ENCODE assay signal across 8 mouse cellular contexts in genomic region chr1:46853317-46854035, GRCm38 (mm10). TPM values are rescaled to one million over a fixed set of nuclear protein-coding genes. Genes with fewer than 3 reads are reported as not detected.
DNase-seq lines count a peak whose midpoint lies in the region; ATAC-seq and TF ChIP-seq lines count a peak whose summit lies in the region.

No protein-coding gene starts in this region.

- H3K4me2 ChIP-seq in embryonic facial prominence, embryonic 13.5 days, result peak overlapping the region; percentile 71
- H3K4me2 ChIP-seq in limb, embryonic 14.5 days (replicated peaks; ENCODE audit: low read depth, low read length, severe bottlenecking), result peak overlapping the region; percentile 68
- H3K4me2 ChIP-seq in midbrain, postnatal 0 days (ENCODE audit: low read depth, low read length, poor library complexity, severe bottlenecking), result peak overlapping the region; percentile 73

- peak; percentile 91 for TF ChIP-seq POLR2A in limb, embryonic 14.5 days (IDR thresholded peaks at IDR 0.05; ENCODE audit: borderline replicate concordance, extremely low read depth, insufficient read depth, insufficient read length)

- peak overlapping the region; percentile 100 for H3K27ac ChIP-seq in embryonic facial prominence, embryonic 13.5 days
- H3K27ac ChIP-seq in limb, embryonic 14.5 days (replicated peaks; ENCODE audit: low read depth, low read length), result peak overlapping the region; percentile 100
- peak overlapping the region; percentile 99 for H3K27ac ChIP-seq in midbrain, postnatal 0 days (ENCODE audit: low read depth, low read length)

- H3K9me3 ChIP-seq in embryonic facial prominence, embryonic 13.5 days, result no peaks in the 10 kb centered on the region
- H3K9me3 ChIP-seq in limb, embryonic 14.5 days (ENCODE audit: control insufficient read depth, low read length), result no peaks in the 10 kb centered on the region
- no peaks in the 10 kb centered on the region for H3K9me3 ChIP-seq in midbrain, postnatal 0 days (ENCODE audit: low read length)

- DNase-seq in 3134 (ENCODE audit: extremely low read depth, insufficient read length, low spot score), result peak; percentile 97
- DNase-seq in adrenal gland, postnatal 36 days, result peak; percentile 97
- peak; percentile 96 for DNase-seq in heart, adult 8-10 months (ENCODE audit: low spot score)
- DNase-seq in kidney, adult 9 months, result peak; percentile 98
- peak; percentile 99 for DNase-seq in limb, embryonic 14.5 days (ENCODE audit: low spot score)
- peak; percentile 99 for DNase-seq in midbrain, postnatal 0 days (ENCODE audit: low spot score)
- peak; percentile 93 to 94 for DNase-seq in spleen, postnatal 14 days (ENCODE audit: low spot score in 2 of 2)

- peak overlapping the region; percentile 84 for H3K4me3 ChIP-seq in embryonic facial prominence, embryonic 13.5 days
- peak overlapping the region; percentile 91 for H3K4me3 ChIP-seq in limb, embryonic 14.5 days (replicated peaks; ENCODE audit: low read length)
- peak overlapping the region; percentile 97 for H3K4me3 ChIP-seq in midbrain, postnatal 0 days (ENCODE audit: low read depth, low read length)

- WGBS in embryonic facial prominence, embryonic 13.5 days, result under 1% methylated on average over 86 of the region's 86 CpGs
- under 1% methylated on average over 83 of the region's 86 CpGs for WGBS in limb, embryonic 14.5 days
- under 1% methylated on average over 81 of the region's 86 CpGs for WGBS in midbrain, postnatal 0 days

- H3K4me1 ChIP-seq in embryonic facial prominence, embryonic 13.5 days, result peaks cover 23% of the 10 kb centered on the region
- H3K4me1 ChIP-seq in limb, embryonic 14.5 days (ENCODE audit: control insufficient read depth, insufficient read depth, low read length), result peaks cover 20% of the 10 kb centered on the region
- H3K4me1 ChIP-seq in midbrain, postnatal 0 days (ENCODE audit: insufficient read depth, low read length), result no peaks in the 10 kb centered on the region

- no peaks in the 10 kb centered on the region for H3K27me3 ChIP-seq in embryonic facial prominence, embryonic 13.5 days
- no peaks in the 10 kb centered on the region for H3K27me3 ChIP-seq in limb, embryonic 14.5 days (ENCODE audit: control insufficient read depth, insufficient read depth, low read length)
- no peaks in the 10 kb centered on the region for H3K27me3 ChIP-seq in midbrain, postnatal 0 days (ENCODE audit: insufficient read depth, low read length)

- peak; percentile 49 for TF ChIP-seq CTCF in midbrain, postnatal 0 days (IDR thresholded peaks at IDR 0.05)

- peak overlapping the region; percentile 99 for H3K9ac ChIP-seq in embryonic facial prominence, embryonic 13.5 days
- H3K9ac ChIP-seq in limb, embryonic 14.5 days (ENCODE audit: low read depth, low read length, severe bottlenecking), result peak overlapping the region; percentile 100
- H3K9ac ChIP-seq in midbrain, postnatal 0 days (replicated peaks; ENCODE audit: low read length, poor library complexity, severe bottlenecking), result peak overlapping the region; percentile 99

- no peaks in the 10 kb centered on the region for H3K36me3 ChIP-seq in embryonic facial prominence, embryonic 13.5 days
- no peaks in the 10 kb centered on the region for H3K36me3 ChIP-seq in limb, embryonic 14.5 days (ENCODE audit: control insufficient read depth, insufficient read depth, low read length)
- no peaks in the 10 kb centered on the region for H3K36me3 ChIP-seq in midbrain, postnatal 0 days (ENCODE audit: insufficient read depth, low read length)

- peak; percentile 95 for ATAC-seq in embryonic facial prominence, embryonic 13.5 days (ENCODE audit: insufficient number of reproducible peaks, insufficient read depth, low FRiP score, low TSS enrichment, low read depth)
- peak; percentile 93 for ATAC-seq in limb, embryonic 14.5 days (ENCODE audit: low FRiP score, low read depth)
- ATAC-seq in midbrain, postnatal 0 days (ENCODE audit: low FRiP score), result peak; percentile 96

RNA-seq across cellular contexts. Expression of gene Slc39a10, which starts 39.2 kb away (rescaled TPM):
- total RNA-seq in adrenal gland, postnatal 36 days (2021), result 10 to 100 TPM; 21.0 to 22.0 TPM
- 58.5 and 62.2 TPM in 2 replicates for polyA plus RNA-seq in embryonic facial prominence, embryonic 13.5 days (2015; fragmentation: Nextera tagmentation; extraction: Ambion mirVana)
- 1 to 10 TPM; 5.5 to 8.5 (median 7.6) TPM for total RNA-seq in heart, adult 8-10 months (2022)
- 35.6 and 39.7 TPM in 2 replicates for polyA plus RNA-seq in limb, embryonic 14.5 days (2012; rRNA removed)
- polyA plus RNA-seq in limb, embryonic 14.5 days (2014; fragmentation: Nextera tagmentation; extraction: Ambion mirVana), result 53.7 and 61.9 TPM in 2 replicates
- 85.3 and 88.2 TPM in 2 replicates for total RNA-seq in midbrain, postnatal 0 days (2014; rRNA removed)
- 44.6 and 52.9 TPM in 2 replicates for polyA plus RNA-seq in midbrain, postnatal 0 days (2015; fragmentation: Nextera tagmentation; extraction: Ambion mirVana)

Comparison
In these comparisons a context has a peak if more than half of its experiments do, and no peak if none do; other contexts are left out.
1. Peak in every context shown above with its lines: DNase-seq, ATAC-seq, H3K4me3 ChIP-seq and H3K27ac ChIP-seq.